Mouse (Mus musculus) induced T-regulatory cell, adult 2 months (primary cell): ENCODE results near the gene Nrxn1.

ENCODE experiments used
- DNase-seq: peaks from one replicate; pipeline ENCODE4 v3.0.0-alpha.2; 2012; ENCODE audit warnings: low read depth

The Nrxn1 gene

GRCm38 (mm10) chr17:90809197-90810163 lies 283.4 kb downstream of the Nrxn1 start:
- DNase-seq = peak; percentile 23

- DNase-seq = no peak
Measured at GRCm38 (mm10) chr17:90808256-90808655, 284.6 kb downstream of the Nrxn1 start.

- no peak for DNase-seq
Measured at GRCm38 (mm10) chr17:90807199-90807598, 285.7 kb downstream of the Nrxn1 start.

GRCm38 (mm10) chr17:90798689-90799088 lies 294.2 kb downstream of the Nrxn1 start:
- DNase-seq = no peak

GRCm38 (mm10) chr17:90797659-90798288 lies 295.1 kb downstream of the Nrxn1 start:
- no peak for DNase-seq

GRCm38 (mm10) chr17:90796974-90797373 lies 295.9 kb downstream of the Nrxn1 start:
- DNase-seq = no peak

- no peak for DNase-seq
Measured at GRCm38 (mm10) chr17:90788491-90789127, 304.3 kb downstream of the Nrxn1 start.

- DNase-seq = no peak
Measured at GRCm38 (mm10) chr17:90788040-90788439, 304.8 kb downstream of the Nrxn1 start.

- no peak for DNase-seq
Measured at GRCm38 (mm10) chr17:90787121-90787788, 305.6 kb downstream of the Nrxn1 start.

GRCm38 (mm10) chr17:90780481-90780880 lies 312.4 kb downstream of the Nrxn1 start:
- no peak for DNase-seq

GRCm38 (mm10) chr17:90775397-90775796 lies 317.5 kb downstream of the Nrxn1 start:
- no peak for DNase-seq

- DNase-seq = no peak
Measured at GRCm38 (mm10) chr17:90773233-90773632, 319.6 kb downstream of the Nrxn1 start.

GRCm38 (mm10) chr17:90768216-90768615 lies 324.7 kb downstream of the Nrxn1 start:
- DNase-seq = no peak

- no peak for DNase-seq
Measured at GRCm38 (mm10) chr17:90727124-90727523, 365.7 kb downstream of the Nrxn1 start.

- DNase-seq = no peak
Measured at GRCm38 (mm10) chr17:90704773-90705172, 388.1 kb downstream of the Nrxn1 start.

- DNase-seq = no peak
Measured at GRCm38 (mm10) chr17:90702626-90703025, 390.2 kb downstream of the Nrxn1 start.

GRCm38 (mm10) chr17:90696071-90696800 lies 396.6 kb downstream of the Nrxn1 start:
- no peak for DNase-seq

- DNase-seq = no peak
Measured at GRCm38 (mm10) chr17:90695086-90695584, 397.7 kb downstream of the Nrxn1 start.

GRCm38 (mm10) chr17:90684172-90684571 lies 408.7 kb downstream of the Nrxn1 start:
- no peak for DNase-seq

GRCm38 (mm10) chr17:90681019-90681418 lies 411.9 kb downstream of the Nrxn1 start:
- no peak for DNase-seq

GRCm38 (mm10) chr17:90676676-90677075 lies 416.2 kb downstream of the Nrxn1 start:
- DNase-seq = no peak
